Mouse (Mus musculus): ENCODE measurements at regions not wholly inside any gene's neighbourhood (a gene's known extent, or its start where the extent isn't known, plus 50 kb on each side); places are given as distances from the start of the nearest gene placed in this dataset.

GRCm38 (mm10) chr6:14358280-14358679 lies 396.8 kb downstream of the Ppp1r3a start:
- no peak for DNase-seq

Data from lung, postnatal 4 days (tissue).